Comparison of ENCODE assay signal across 30 mouse cellular contexts in the genomic region with DNA sequence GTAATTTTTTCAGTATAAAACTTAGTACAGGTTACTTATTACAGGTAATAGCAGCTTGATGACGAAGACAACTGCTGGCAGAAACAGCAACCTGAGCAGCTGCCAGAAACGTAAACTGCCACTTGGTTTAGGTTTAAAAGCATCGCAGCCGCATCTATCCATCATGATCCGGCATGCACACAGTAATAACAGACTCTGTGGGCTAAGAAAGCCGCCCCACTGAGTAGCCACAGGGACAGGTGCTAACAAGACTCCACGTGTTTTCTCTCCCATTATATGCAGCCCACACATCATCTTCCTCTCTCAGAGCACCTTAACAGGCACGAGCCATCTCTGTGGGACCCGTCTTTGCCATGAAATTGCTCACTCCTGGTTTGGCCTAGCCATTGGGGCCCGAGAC.
DNase-seq lines count a peak whose midpoint lies in the region; ATAC-seq and TF ChIP-seq lines count a peak whose summit lies in the region.
"Had no signal": no experiment of that assay in that cellular context is flagged by ENCODE, and none has a peak within 500 bp of the region (broad histone marks: within the 10 kb centered on the region; RNA-seq: fewer than 3 reads in every experiment).

No protein-coding gene starts in this region.

- H3K27me3 ChIP-seq in myocyte (ENCODE audit: control insufficient read depth, insufficient read depth, insufficient read length) = no peaks in the 10 kb centered on the region
- H3K27me3 ChIP-seq: embryonic facial prominence, embryonic 12.5 days; heart, embryonic 13.5 days; hindbrain, embryonic 15.5 days; liver, embryonic 15.5 days; neural tube, embryonic 13.5 days had no signal

- no peak for ATAC-seq in inflammation-experienced regulatory T-cells, adult 6 months
- ATAC-seq: activated CD4-positive, CD25-positive, alpha-beta regulatory T cell, adult 4 months; midbrain, embryonic 16.5 days had no signal

- TF ChIP-seq POLR2A in myocyte (IDR thresholded peaks at IDR 0.05; ENCODE audit: insufficient read length, low read depth) = no peak

- no peaks in the 10 kb centered on the region for H3K36me3 ChIP-seq in myocyte (ENCODE audit: control insufficient read depth, insufficient read depth)
- H3K36me3 ChIP-seq: embryonic facial prominence, embryonic 12.5 days; hindbrain, embryonic 10.5 days; hindbrain, embryonic 15.5 days; liver, embryonic 15.5 days; neural tube, embryonic 13.5 days had no signal

- no peaks in the 10 kb centered on the region for H3K79me2 ChIP-seq in myocyte (ENCODE audit: control insufficient read depth, insufficient read depth)

- DNase-seq in heart, adult 11 months = peak; percentile 85
- no peak for DNase-seq in heart, postnatal 4 days
- peak; percentile 4 for DNase-seq in urinary bladder, postnatal 10 days (ENCODE audit: low spot score)
- no peak for DNase-seq in urinary bladder, adult 2 months (ENCODE audit: low spot score)
- peak; percentile 31 for DNase-seq in forelimb bud, embryonic 11.5 days (ENCODE audit: low read depth, low spot score)
- DNase-seq in spleen, postnatal 14 days (ENCODE audit: low spot score in 2 of 2) = no peak
- DNase-seq: adrenal gland, adult 2 months; B cell, adult 2 months; cerebellum, adult 8-10 months; cerebellum, postnatal 36 days; gastrocnemius, postnatal 25 days; heart, postnatal 10 days; kidney, postnatal 14 days; lung, embryonic 14.5 days; lung, postnatal 14 days; right cerebral cortex, postnatal 4 days; thymus, adult 2 months; thymus, postnatal 4 days had no signal

- peak overlapping the region; percentile 51 for H3K4me2 ChIP-seq in myocyte (ENCODE audit: low read depth)
- H3K4me2 ChIP-seq: embryonic facial prominence, embryonic 12.5 days; heart, embryonic 13.5 days; hindbrain, embryonic 15.5 days; liver, embryonic 15.5 days; lung, embryonic 14.5 days; neural tube, embryonic 13.5 days had no signal

- H3ac ChIP-seq in myocyte (ENCODE audit: control insufficient read depth, insufficient read length) = no peak overlapping the region

- H3K4me3 ChIP-seq in myocyte = no peak overlapping the region
- H3K4me3 ChIP-seq: embryonic facial prominence, embryonic 12.5 days; heart, embryonic 13.5 days; hindbrain, embryonic 10.5 days; hindbrain, embryonic 15.5 days; left cerebral cortex, adult 2 months; liver, embryonic 15.5 days; midbrain, embryonic 10.5 days; neural tube, embryonic 13.5 days had no signal

TF ChIP-seq in myocyte, 11 proteins besides CTCF, POLR2A, EP300 and RAD21:
- peak in 2 of 3 experiments; percentile 72 to 88 for TF ChIP-seq MYOD1 (IDR thresholded peaks at IDR 0.05; ENCODE audit: control insufficient read depth in 1 of 3, insufficient read length in 2 of 3, low read depth in 2 of 3)
- TF ChIP-seq MYOG (IDR thresholded peaks at IDR 0.05; ENCODE audit: control insufficient read depth in 1 of 3, insufficient read depth in 1 of 3, insufficient read length in 2 of 3, low read depth in 2 of 3) = peak in 1 of 3 experiments; percentile 75
- TF ChIP-seq TCF12 (IDR thresholded peaks at IDR 0.05; ENCODE audit: insufficient read depth, poor library complexity, severe bottlenecking) = peak; percentile 58
- no peak for TF ChIP-seq REST (IDR thresholded peaks at IDR 0.05; ENCODE audit: insufficient read depth, insufficient read length)
- TF ChIP-seq MAX (IDR thresholded peaks at IDR 0.05; ENCODE audit: low read depth) = no peak
TF ChIP-seq in myocyte: peak in this region for 3.

Comparison
In these comparisons a context has a peak if more than half of its experiments do, and no peak if none do; other contexts are left out.
1. DNase-seq: peak in heart, adult 11 months (single experiment), urinary bladder, postnatal 10 days (single experiment) and forelimb bud, embryonic 11.5 days (single experiment); none in heart, postnatal 4 days (single experiment), urinary bladder, adult 2 months (single experiment) and spleen, postnatal 14 days (0 of 2).